Mouse (Mus musculus) T-cell, adult 2 months (primary cell): ENCODE data around the gene Rplp2.
"Not testable (repeated sequence)": the region's sequence is repeated elsewhere in the genome, so short reads cannot be mapped to it uniquely, and the experiment has no call there.

Experiments used
- DNase-seq: peaks from one replicate; pipeline ENCODE4 v3.0.0; 2022; ENCODE audit warnings: low spot score

Gene Rplp2

DNA sequence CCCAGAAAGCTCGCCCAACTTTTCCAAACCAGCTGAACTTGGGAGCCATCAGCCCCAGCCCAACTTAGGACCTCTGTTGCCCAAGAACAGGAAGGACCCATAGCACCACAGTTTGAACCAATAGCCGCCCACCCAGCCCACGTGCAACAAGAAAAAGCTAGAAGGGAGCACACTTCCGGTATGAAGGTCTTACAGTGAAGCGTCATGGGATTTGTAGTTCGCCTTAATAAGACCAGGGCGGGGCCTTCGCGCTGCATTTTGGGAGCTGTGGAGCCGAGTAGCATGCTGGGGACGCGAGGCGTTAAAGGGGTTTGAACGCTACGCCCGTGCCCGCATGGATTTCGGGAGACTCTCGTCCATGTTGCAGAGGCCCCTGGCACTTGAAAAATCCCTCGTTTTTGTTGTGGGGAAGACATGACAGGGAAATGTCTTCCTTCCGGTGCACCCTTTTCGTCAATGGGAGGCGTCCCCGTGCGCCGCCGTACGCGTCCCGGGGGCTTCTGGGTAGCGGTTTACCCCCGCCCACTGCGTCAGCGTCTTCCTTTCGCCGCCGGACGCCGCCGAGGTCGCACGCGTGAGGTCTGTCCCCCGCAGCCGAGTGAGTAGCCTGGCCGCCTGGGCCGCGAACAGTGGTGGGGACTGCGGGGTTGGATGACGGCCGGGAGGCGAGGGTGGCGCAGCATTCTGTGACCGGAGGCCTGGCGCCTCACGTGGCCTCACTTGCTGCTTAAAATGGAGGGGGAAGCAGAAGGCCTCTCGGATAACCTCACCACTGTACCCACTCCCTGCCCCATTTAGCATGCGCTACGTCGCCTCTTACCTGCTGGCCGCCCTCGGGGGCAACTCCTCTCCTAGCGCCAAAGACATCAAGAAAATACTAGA, at the start of gene Rplp2:
TSS of gene Rplp2 (plus strand) at position 261 of the 882 bp plus-strand sequence.
- peak; percentile 93 for DNase-seq

DNA sequence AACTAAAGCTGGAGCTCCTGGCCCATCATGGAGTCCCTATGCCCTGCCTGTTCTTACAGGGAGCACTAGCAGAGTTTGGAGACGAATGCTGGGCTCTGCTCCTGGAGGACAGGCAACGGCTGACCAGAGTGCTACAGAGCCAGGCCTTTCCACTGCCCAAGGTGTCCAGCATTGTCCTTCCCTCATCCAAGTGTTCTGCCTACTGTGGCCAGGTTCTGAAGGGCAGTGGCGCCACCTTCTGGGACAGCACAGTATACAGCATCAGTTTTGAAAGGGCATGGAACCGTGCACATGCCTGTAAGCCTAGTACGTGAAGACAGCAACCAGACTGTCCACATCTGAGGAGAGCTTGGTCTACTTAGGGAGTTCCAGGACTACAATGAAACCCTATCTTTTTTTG, 43.9 kb upstream of the Rplp2 start:
- DNase-seq, result peak; percentile 40

DNA sequence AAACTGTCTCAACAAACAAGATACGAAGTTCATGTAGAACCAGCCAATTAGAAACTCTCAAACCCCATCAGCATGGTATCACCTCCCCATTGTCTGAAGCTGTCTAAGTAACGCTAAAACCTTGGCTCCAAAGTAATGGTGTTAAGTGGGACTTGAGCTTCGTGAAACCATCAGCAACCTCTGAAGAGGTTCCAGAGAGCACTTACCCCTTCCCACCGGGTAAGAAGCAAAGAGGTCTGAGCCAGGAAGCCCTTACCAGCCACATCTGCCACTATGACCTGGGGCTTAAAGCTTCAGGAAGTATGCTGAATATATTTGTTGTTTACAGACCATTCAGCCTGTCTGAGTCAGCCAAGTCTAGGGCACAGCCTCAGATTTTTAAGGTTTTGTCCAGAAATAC, 41.7 kb upstream of the Rplp2 start:
- no peak for DNase-seq

DNA sequence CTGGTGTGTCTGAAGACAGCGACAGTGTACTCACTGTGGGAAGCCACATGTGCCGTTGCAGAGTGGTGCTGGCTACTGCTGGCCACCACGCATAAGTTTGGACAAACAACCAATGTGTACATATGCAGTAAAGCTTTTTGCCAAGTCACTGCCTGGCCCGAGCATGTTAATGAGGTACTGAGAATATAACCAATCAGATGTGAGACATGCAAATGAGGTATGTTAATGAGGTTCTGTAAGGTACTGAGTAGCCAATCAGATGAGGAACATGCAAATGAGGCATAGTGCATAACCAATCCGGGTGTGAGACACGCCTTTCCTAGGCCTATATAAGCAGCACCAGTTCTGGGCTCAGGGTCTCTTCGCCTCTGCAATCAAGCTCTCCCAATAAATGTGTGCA, 39.5 kb upstream of the Rplp2 start:
- not testable (repeated sequence) for DNase-seq

DNA sequence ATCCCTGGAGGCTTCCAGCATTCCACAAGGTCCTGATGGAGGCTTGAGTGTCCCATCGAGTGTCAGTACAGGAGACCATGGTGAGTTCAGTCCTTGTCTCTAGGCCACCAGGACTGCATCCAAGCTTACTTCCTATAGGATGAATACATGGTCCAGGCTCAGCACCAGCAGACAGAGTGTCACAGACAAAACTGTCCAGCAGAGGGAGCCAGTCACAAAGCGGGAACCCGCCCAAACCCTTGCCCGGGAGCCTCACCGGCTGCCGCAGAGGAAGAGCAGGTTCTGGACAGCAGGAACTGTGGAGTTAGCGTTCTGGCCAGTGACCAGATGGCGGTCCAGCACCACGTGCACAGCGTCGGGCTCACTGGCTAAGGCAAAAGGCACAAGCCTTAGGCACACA, 38.3 kb upstream of the Rplp2 start:
- peak; percentile 67 for DNase-seq

DNA sequence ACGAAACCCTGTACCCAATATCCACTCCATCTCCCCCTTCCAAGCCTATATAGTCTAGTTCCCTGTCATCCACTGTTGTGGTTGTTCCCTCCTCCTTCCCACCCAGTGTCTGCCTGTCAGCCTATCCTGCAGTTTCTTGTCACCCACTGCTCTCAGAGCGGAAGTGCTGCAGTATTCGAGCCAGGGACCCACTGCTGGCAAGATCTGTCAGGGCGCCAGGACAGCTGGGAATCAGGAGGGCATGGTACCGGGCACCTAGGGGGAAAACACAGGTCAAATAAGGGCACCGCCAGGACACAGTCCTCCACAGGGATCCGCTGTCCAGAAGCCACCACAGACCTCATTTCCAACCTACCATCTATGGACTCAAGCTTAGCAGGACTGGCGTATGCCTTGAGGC, 36.5 kb upstream of the Rplp2 start:
- DNase-seq, result no peak

DNA sequence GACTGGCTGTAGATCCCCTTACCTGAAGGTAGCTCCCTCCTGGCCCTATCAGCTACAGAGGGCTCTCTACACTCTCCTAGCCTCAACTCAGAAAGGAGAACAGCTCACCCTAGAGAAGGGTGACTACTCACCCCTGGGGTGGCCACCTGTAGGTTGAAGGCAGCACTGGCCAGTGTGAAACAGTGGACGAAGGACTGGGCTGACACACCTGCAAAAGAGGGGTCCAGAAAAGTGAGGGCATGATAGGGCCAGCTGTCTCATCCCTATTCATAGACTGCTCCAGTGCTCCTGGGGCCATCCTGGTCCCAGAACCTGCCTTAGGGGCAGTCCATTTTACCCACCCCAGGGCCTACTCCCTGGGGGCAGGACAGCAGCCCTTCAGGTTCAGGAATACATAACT, 35.5 kb upstream of the Rplp2 start:
- DNase-seq, result no peak

DNA sequence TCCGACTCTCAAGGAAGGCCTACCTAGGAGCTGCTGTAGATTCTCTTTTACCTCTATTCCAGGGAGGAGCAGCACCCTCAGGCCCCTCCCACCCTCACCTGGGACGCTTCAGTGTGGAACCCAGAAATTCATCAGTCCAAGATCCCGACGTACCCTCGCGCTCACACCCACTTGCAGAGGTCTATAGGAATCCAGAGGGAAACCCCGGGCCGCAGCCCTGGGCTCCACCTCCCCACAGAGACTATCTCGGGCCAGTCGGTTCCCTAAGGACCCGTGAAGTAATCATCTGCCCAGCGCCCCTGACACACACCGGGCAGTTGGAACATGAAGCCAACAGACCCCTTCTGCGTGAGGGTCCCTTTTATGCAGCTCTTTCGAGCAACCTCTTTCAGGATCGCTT, 33.8 kb upstream of the Rplp2 start:
- DNase-seq, result no peak

DNA sequence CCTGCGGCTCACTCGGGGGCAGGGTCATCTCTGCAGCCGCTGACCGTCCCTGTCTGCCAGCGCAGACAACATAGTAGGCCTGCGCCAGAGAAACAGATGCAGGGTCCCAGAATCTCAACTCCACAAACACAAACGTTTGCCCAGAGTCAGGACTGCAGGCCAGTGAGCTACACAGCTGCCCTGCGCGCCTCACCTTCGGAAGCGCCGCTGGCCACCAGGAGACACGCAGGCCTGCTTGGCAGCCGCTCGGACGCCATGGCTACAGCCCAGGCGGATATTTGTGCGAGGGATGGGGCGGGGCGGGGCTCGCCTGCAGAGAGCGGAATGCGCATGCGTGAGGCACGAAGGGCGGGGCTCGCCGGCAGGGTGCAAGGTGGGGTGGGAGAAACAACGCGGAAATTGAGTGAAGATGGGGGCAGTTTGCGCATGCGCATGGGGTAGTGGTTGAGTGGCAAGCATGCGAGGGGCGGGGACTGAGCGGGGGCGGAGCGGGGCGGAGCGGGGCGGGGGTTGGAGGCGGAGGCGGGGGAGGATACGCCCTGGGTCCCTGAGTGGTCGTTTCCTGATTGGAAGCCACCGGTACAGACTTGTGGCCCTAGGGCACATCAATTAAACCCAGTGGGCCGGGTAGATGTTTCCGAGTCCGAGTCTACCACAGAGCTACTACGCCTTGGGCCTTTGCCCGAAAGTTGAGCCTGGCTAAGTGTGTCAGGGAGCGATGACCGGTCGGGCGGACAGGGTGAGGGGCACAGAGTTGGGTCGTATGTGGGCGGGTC, 33.2 kb upstream of the Rplp2 start, which contains the start of gene Gatd1:
TSS of gene Gatd1 (minus strand) at position 328 of the 776 bp plus-strand sequence.
- DNase-seq, result peak; percentile 99

DNA sequence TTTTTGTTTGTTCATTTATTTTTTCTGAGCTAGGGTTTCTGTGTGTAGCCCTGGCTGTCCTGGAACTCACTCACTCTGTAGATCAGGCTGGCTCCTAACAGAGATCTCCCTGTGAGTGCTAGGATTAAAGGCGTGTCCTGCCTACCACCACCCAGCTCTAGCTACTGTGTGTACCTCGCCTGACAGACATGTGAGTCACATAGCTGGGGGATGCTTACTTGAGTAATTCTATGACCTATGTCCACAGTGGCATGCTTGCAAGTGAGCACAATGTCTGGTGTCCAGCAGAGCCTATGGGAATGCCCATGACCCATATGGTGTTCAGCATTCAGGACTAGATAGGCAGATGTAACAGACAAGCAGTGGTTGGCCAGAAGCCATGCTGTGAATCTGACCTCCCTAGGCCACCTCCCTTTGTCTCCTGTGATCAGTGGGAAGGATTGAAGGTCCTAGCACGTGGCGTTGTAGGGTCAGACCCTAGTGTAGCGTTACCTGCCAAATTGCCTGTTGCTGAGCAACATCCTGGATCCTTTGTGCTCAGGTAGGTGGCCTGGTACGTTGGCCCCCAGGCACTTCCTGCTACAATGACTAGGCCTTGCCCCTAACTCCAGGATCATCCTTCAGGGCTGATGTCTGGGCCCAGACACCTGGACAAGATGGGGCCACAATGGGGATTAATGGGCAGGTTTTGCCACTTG, 30.9 kb upstream of the Rplp2 start:
- DNase-seq, result no peak

DNA sequence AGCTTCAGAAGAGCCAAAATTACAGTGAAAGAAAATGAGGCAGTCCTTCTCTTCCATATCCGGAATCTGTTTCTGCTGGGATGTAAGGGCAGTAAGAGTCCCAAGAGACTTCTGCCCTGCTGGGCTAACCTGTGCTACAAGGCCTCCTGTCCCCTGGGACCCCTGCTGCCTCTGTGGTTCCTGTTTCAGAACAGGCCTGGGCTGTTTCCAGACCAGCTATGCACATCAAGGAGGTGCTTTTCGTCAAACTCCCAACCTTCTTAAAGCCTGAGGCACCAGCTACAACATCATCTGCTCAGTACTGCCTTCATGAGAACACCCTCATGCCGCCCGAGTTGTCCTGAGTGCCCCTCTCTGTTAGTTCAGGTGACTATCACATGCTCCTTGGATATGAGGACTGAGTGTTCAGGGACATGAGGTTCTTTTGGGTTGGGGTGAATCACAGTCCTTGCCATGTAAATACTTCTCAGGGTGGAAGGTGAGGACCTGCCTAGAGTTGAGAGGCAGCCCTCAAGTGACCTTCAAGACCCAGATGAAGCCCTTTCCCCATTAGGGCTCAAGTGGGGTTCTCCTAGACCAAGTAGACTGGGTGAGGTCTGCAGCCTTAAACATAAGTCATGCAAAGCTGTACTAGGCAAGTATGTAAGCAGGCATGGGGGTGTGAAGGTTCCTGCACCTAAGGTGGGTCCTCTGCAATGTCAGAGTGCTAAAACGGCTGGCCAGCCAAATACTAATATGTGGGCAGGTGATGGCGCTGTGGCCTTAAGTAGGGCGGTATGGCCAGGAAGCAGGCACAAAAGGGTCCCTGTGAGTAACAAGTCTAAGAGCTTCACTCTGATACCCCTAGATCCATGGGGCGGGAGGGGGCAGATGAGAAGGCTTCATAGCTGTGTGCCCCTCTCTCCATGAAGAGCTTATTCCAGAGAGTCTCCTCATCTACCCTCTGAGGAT, 29.2 kb upstream of the Rplp2 start:
- no peak for DNase-seq

DNA sequence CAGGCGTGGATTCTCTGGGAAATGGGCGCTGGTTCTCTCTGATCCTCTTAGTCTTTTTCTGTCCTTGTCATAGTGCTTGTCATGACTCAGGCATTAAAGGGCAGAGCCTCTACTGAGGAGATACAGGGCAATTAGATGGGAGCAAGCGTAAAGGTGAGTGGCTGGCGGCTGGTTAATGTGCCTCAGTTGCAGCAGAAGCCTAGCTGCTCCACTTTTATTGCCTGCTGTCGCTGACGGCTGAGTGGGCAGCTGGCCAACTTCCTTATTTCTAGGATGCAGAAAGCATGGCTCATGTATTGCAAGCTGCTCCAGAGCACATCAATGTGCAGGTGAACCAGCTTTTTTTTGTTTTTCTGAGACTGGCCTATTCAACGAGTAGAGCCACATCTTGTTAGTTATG, 28.2 kb upstream of the Rplp2 start:
- DNase-seq, result no peak

DNA sequence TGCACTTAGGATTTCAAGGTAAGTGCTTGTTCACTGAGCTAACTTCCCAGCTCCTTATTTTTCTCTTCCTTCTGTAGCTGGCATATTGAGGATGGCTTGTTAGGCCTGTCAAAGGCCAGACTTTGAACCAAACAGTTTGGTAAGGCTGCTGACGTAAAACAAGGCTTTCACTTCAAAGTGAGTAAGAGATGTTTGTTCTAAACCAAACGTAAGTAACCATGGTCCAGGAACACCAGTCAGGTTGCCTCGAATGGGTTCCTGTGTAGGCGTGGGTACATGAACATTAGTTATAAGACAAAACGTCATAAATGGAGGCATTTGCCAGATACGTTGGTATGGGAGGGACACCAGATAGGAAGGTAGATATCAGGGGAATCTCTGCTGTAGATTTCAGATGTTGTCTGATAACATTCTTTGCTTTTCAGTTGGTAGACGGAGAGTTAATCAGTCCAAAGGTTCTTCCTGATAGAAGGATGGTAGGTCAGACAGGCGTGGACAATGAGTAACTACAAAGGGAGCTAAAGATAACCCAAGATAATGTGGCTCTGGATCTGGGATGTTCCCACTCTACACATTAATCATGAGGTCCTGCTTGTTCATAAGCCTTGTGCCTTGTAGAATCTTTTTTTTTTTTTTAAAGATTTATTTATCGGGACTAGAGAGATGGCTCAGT, 27.0 kb upstream of the Rplp2 start:
- no peak for DNase-seq

DNA sequence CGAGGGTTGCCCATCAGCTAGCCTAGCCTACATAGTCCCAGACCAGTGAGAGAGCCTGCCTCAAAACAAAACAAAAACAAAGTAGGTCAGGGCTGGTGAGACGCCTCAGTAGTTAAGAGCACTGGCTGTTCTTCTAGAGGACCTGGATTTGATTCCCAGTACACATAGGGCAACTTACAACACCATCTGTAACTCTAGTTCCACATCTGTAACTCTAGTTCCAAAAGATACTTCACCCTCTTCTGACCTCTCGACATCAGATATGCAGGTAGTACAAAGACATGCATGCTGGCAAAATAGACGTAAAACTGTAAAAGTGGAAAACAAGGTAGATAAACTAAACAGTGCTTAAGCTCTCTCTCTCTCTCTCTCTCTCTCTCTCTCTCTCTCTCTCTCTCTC, 23.4 kb upstream of the Rplp2 start:
- DNase-seq, result no peak

DNA sequence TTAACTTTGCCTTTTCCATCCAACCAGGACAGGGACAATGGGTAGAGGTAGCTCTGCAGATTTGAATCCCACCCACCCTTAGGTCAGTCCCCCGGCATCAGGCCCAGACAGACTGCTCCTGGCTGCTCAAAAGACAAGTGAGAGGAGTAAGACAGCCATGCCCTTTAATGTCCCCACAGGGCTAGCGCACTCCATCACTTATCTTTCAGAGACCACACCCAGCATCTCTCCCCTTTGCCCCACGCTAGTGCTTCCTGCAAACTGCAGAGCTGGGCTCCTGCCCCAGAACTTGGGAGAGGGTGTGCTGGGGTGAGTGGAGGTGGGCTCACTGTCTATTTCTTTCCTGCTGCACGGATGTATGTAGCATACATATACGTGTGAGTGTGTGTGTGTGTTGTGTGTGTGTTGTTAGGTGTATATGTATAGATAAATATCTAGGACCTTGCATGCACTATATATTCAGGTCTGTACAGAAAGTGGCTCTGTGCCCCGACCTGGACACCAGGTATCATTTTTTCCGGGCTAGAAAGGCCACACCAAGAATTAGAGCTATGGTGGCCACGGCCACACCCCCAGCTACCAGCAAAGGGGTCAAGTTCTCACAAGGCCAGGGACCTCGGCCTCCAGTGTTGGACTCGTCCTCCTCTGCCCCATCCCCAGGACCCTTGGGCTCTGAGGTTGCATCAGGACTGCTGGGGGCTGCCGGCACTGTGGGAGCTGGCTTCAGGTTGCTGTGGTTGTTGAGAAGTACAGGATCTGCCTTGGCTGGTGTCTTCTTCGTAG, 20.0 kb upstream of the Rplp2 start:
- no peak for DNase-seq

DNA sequence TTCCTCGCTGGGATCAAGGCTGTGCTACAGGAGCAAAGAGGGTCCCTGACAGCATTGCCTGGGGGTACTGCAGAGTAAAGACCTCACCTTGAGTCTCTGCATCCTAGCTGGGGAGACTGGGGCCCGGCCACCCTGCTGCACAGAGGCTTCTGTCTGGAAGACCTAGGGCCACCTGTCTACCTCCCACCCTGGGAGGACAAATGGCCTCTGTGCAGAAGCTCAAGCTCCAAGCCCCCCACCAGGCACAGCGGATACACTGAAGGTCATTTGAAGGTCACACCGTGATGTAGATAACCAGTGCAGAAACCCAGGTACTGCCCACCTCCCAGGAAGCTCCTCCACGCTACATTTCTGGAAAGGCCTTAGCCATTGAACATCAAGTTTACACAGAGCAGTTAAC, 18.5 kb upstream of the Rplp2 start:
- DNase-seq, result no peak

DNA sequence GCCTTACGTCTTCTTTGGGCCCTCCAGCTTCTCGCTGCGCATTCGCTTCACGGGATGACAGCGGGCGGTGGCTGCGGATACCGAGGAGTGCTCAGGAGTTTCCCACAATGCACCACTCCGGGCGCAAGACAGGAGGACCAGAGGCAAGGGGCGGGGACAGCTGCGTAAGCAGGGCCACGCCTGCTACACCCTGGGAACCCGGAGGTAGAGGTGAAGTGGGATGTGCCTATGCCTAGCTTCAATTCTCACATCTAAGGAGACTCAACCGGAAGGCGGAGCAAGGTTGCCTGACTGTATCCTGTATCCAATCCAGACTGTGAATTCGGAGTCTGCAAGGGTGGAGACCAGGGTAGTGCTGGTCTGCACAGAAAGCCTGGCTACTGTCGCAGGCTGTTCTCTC, 17.9 kb upstream of the Rplp2 start, which contains the start of gene Cend1:
TSS of gene Cend1 (minus strand) at position 182 of the 400 bp plus-strand sequence.
- DNase-seq, result no peak

DNA sequence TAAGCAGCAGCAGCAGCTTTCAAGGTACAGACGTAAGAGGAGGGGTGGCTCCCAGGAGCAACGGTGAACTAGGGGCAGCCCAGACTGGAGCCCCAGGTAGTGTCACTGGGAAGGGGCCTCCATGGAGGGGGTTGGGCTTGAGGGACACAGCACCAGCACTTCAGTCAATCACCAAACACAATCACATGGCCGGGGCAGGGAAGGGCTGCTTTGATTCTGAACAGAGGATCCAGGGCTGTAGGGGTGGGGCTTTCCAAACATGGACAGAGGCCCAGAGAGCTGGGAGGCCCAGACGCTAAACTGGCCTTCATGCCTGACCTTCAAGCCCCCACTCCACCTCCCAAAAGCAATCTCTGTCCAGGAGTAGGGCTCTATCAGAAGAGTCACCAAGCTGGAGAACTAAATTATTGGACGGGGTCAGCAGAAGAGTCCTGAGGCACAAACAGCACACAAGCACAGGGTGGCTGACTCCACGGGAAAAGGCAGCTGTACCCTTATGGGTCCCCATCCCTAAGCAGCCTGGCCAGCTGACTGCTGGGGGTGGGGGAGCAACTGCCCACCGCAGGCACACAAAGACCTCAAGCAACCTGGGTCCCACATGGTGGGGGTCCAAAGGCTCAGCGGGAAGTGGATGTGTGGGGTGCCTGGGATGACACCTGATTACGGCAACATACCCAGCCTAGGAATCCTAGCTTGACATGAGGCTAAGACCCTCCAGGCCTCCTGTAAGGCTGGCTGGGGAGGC, 17.2 kb upstream of the Rplp2 start:
- DNase-seq, result no peak

DNA sequence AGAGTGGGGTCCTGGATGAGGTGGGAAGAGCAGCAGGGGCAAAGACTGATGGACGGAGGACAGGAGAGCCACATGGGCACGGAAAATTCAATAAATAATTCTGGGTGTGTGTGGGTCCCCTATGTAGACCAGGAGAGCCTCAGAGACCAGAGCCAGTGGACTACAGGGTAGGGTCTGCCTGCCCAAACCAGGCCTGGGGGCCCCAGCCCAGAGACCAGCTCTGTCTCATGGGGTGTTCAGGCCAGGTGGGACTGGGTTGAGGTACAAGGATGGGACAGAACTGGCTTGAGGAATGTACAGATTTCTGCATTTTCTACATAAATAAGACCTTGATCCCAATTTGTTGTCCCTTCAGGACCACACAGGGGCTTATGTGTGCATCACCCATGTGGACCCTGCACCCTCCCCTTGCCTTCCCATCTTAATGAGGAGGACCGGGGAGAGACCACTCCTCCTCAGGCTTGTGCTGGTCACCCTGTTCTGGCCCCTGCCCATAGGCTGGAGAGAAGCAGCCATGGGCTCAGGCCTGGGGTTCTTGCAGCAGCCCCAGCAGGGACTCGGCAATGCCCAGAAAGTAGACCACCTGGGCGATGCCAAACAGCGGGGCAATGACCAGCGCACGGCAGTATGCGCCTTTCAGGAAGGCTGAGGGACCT, 16.5 kb upstream of the Rplp2 start:
- no peak for DNase-seq
